Mouse (Mus musculus) liver, adult 2 months (tissue): ENCODE data around the gene Rdh19.

ENCODE experiments used
- CTCF ChIP-seq: fragments of 200-500 bp; IDR thresholded peaks from 2 replicates; pipeline ENCODE4 v1.5.1; 2011; ENCODE audit warnings: low read depth, low read length, control low read depth
- POLR2A ChIP-seq: fragments of 200-500 bp; IDR thresholded peaks from 2 replicates; pipeline ENCODE4 v1.6.1; 2011; ENCODE audit warnings: low read length, control low read depth; ENCODE audit not compliant: insufficient read depth; ENCODE audit errors: extremely low read depth

DNA sequence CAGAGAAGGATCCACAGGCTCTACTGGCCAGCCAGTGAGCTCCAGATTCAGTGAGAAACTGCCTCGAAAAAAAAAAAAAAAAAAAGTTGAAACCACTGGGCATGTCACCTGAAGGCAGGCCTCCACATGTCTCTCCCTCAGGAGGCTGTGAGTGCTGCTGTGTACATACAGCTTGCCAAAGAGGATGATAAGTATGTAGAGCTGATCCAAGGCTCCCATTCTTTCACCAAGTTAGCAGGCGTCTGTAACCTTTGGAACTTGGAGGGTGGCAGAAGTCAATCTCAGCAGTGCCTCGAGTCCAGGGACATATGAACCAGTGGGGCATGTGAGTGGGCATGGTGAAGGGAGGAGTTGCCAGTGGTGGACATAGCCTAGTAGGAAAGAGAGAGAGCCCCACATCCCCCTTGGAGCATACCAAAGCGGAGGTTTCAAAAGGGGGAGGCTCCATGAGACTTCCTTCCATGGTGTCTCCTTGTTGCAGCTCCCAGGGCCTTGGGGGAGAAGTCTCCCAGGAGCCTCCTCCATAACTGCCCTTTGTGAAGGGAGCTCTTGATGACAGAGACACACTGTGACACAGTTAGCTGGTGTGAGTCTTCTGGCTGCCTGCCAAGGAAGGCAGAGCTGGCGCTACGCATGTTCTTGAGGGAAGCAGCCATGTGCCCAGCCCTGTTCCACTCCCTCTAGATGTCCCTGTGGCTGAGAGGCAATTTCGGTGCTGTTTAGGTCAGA, 55.2 kb downstream of the Rdh19 start:
- TF ChIP-seq CTCF, result no peak
- no peak for TF ChIP-seq POLR2A
